Mouse (Mus musculus) frontal cortex, postnatal 25 days (tissue): ENCODE results near the gene Unc5a.

Experiments
- DNase-seq, 2 experiments: peaks; one replicate each; pipeline ENCODE4 v3.0.0; 2022; ENCODE audit warnings: low spot score in 2 of 2

Unc5a gene

DNA sequence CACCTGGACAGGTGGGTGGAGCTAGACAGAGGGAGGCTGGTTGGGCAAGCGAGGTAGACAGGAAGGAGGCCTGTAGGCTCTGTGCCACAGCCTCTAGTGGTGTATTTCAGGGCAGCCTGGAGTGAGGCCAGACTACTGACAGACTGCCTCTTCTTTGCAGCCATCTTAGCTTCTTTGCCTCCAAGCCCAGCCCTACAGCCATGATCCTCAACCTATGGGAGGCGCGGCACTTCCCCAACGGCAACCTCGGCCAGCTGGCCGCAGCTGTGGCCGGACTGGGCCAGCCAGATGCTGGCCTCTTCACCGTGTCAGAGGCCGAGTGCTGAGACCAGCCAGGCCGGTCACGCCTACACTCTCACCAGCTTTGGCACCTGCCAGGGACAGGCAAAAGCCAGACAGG is 55.4 kb downstream of the Unc5a start:
- no peak for DNase-seq

DNA sequence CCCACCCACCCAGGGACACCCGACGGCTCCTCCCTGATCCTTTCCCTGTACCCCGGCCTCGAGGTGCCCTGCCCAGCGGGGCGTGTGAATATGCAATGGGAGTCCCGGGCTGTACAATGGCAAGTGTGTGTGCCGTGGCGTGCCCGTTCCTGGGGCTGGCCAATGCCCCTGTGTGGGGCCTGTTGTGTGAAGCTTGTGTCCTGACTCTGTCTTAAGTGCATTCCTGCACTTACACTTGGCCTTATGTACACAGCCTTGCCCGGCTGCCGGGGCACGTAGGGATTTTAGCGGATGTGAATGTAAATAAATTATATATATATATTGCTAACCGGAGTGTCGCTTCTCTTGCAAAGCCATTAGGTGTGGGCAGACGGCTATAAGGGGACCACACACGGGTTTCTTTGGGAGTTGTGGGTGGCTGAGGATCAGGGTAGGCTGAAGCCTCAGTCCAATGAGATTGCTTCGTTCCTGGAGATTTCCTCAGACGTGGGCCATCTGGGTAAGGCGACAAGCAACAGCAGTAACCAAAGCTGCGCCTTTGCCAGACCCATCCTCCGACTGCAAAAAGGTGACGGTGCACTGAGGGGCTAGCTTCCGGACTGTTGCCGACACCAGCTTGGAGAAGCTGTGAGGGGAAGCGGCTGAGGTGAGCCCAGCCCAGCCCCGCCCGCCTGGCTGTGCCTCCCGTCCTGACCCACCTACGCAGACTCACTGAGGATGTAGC is 56.6 kb downstream of the Unc5a start:
- DNase-seq = no peak

DNA sequence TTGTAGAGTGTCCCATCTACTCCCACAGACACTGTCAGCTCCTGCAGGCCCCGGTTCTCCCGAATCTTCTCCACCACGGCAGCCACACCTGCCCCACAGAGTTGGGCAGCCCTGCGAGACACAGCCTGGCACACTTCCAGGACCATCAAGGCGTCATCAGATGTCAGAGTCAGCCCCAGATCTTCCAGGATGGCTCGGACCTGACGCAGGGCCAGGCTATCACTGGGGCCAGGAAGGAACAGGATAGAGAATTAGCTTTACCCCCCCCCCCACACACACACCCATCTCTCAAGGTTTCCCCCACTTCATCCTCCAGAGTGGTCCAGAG is 57.2 kb downstream of the Unc5a start:
- DNase-seq = no peak

DNA sequence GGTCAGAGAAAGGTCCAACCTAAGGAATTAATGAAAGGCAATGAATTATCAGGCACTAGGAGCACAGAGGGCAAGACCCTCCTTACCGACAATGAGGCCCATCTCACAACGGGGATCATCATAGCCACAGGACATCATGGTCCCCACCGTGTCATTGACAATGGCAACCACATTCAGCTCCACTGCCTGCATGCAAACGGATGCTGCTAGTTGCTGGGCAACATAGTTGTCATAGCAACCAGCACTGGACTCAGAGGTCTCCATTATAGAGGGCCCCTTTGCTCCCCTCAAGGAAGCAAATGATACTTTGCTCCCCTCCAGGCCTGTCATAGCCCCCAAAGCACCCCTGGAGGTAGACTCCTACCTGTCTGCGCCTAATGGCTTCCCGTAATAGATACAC is 59.4 kb downstream of the Unc5a start:
- no peak for DNase-seq

DNA sequence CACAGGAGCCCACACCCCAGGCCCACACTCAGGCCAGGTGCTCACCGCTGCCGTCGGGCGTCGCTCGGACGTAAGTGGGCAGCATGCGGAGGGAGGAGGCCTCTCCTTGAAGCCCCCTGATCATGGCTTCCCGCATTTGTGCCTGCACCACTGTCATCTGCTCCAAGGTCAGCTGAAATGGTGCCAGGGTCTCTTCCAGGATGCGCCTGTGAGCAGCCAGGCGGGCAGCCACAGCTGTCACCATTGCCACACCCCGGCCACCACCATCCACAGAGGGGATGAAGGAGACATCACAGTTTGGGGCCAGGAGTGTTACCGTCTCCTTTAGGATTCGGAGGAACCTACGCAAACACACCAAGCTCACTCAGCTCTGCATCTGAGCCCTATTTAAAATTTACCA is 61.9 kb downstream of the Unc5a start:
- DNase-seq = no peak

DNA sequence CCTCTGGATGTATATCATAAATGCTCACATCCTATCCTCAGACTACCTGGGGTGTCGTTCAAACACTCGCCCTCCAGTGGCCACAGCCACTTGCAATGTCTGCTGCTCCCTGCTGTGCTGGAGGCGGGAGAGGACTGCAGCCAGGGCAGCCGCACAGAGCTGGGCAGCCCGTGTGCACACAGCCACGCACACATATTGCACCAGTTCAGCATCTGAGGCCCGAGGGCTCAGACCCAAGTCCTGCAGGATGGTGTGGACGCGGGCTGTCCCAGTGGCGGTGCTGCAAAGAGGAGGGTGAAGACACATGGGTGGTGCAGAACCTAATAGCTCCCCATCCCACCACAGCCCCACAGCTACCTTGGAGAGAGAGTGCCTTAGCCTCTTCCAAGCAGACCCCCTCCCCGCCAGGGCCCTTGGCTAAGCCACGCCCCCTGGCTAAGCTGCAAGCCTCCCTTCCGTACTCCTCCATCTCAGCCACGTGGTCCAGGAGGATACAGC is 62.8 kb downstream of the Unc5a start:
- DNase-seq = no peak

DNA sequence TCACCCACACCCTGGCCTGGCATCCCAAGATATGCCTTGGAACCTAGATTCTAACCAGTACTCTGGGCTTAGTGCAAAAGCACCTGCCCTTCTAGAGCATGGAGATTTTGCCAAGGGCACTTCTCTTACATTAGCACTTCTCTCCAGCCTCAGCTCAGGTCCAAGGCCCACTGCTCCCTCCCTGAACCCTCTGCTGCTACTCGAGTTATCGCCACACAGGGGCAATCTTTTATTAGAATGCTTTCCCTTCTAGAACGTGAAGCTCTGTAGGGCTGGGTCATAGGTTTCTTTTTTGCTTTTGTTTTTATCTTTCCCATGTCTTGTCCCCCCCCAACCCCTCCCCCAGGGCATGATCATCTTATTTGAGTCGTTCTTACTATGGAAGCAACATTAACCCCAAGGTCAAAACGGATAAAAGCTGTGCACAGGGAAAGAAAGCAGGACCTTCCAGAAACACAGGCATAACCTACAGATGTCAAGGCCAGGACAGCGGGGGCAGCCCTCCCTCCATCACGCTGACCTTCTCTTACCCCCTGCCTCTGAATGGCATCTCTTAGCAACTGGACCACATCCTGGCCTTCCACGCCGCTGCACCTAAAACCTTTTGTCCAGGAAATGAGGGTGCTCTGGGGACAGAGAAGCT is 64.6 kb downstream of the Unc5a start:
- no peak for DNase-seq

DNA sequence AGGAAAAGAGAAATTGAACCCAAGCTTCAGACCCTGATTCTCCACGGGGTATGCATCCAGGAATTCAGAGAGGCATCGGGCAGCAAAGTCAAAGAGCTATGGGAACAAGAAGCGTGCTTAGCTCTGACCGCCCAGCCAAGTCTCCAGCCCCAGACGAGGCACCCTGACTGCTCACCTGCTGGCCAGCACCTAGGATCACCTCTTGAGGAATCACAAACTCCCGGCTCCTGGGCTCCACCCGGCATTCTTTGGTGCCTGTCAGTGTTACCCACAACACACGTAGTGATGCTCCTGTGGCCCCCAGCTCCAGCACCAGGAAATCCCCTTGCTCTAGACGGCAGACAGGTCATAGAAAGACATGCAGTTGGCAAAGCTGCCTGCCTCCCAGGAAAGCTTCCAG is 65.2 kb downstream of the Unc5a start:
- DNase-seq = no peak

DNA sequence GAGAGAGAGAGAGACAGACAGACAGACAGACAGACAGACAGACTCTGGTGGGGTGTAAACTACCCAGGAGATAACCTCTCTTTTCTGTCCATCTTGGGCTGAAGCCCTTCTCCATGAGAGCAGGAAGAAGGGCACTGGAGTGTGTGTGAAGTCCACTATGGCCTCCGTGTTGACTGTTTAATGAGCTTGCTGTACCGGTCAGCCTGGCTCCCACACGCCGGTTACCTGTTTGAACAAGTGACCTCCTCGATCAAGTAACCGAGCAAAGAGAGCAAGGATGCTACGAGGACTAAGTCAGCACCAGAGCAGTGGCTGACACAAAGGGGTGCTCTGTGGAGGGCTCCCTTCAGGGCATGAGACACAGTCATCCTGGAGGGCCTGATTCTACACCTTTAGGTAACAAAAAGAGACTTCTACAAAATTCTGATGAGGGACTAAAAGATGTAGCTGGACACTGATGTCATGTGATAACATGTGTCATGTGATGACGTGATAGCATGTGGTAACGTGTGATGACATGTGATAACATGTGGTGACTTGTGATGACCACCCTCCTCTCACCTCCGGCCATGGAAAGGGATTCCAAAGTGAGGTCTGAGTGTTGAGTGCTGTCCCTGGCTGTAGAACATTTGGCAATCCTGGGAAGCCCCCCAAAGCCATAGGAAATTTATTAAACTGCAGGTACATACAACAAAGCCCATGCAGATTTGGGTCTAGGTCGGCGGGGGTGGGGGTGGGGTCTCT is 68.1 kb downstream of the Unc5a start:
- no peak for DNase-seq

DNA sequence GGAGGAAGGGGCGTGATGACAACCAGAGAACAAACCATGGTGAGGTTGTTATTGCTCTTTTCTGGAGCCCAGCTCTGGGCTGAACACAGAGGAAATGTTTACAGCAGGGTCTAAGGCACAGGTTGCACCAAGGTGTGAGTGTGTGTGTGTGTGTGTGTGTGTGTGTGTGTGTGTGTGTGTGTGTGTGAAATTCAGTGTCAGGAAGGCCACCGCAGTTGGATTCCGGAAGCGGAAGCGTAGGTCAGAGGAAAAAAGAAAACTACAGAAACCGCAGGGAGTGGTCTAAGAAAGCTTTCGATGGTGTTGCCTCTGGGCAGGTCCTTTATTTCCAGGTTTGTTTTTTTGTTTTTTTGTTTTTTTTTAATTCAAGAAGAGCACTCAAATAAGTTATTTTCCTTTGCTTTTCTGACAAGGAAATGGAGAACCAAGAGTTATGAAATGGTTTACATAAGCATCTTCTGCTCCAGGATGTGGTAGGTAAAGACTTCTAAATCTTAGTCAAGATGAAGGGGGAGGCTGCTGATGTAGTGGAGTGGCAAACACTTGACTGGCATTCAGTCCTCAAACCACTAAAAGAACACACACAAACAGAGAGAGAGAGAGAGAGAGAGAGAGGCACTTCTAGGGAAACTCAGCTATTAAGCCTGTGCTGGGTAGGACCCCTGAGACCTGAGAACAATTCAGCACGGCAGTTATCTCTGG is 68.8 kb downstream of the Unc5a start:
- no peak for DNase-seq

DNA sequence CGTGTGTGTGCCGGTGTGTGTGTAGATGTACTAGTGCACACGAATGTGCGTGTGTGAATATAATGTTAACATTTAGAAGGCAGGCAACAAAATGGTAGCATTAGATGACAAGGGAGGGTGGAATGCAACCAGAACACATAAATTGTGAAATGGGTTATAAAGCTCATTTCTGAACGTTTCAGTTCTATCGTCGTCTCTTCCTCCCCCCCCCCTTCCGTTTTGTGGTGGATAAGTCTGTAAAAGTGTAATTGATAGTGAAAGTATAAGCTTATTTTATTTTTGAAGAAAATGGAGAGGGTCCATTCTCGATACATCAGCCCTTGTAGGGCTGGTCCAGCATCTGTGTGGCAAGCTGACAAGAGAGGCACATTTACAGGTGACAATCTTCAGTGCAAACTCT is 69.5 kb downstream of the Unc5a start:
- no peak for DNase-seq

DNA sequence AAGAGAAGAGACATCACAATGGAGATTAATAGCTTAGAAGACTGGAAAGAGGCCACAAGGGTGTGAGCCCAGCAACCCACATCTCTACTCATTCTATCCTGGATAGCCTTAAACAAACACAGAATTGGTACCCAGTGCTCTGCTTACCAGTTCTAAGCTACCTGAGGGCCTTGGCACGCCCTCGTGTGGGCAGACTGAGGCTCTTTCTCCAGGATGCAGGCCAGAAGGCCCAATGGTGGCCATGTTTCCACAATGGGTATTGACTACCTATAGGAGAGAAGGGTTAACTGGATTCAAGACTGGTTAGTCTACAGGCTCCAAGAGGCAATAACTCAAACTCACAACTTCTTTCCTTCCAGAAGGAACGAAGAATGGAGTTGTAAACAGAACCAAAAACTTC is 70.0 kb downstream of the Unc5a start:
- no peak for DNase-seq

DNA sequence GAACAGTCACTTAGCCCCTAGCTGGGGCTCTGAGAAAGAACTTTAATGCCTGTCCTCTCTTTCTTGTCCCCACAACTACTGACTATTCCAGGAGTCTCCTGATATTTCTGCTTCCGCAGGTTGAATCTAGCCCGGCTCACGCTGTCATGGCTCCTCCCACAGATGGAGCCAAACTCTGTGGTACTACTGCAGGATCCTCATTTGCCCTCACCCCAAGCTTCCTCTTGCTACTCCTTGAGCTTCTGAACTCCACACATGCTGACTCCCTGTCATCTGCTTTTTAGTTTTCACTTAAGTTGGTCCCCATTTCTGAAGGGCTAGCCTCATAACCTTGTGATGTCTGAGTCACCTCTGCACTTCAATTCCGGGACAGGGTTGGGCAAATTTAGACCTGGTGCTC is 70.8 kb downstream of the Unc5a start:
- no peak for DNase-seq

DNA sequence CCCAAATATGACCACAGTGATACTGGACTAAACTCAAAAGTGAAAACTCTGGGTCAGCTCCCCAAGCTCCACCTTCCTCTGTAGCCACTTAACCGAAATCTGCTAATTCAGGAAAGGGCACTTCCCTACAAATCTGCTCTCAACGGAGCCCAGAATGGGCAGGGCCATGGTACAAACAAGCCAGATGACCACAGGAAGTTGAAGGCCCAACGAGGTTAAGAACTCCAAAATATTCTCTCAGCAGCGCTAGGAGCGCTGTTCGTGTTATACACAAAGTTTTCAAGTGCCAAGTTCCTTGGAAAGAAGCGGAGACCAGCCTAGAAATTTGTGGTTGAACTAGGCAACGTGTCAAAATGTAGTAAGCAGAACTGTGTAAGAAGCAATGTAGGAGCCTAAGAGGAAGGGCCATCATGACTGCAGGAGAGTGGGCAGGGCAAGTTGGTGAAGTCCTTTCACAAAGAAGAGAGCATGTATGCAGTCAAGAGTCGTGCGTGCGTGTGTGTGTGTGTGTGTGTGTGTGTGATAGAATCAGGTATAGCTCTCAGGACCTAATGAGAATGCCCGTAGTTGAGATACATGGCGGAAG is 72.1 kb downstream of the Unc5a start, which contains the start of gene Hk3:
Gene Hk3 (minus strand): TSS at position 192 of the 586 bp plus-strand sequence.
- no peak for DNase-seq

DNA sequence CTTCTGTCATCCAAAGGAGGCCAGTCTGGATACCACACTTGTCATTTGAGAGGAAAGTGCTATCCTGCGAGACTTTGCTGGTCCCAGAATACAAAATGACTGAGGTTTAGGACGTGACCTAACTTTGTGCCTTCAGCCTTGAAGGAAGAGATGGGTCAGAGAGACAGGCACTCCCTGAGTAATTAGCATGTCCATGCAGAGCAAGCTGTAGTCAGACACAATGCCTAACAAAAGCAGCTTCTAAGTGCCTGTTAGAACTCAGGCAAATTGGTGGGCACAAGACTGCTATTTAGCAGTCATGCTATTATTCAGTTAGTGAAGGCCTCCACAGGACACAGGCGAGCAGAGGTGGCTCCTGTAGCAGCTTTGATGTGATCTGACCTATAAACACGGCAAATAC is 73.0 kb downstream of the Unc5a start:
- no peak for DNase-seq

DNA sequence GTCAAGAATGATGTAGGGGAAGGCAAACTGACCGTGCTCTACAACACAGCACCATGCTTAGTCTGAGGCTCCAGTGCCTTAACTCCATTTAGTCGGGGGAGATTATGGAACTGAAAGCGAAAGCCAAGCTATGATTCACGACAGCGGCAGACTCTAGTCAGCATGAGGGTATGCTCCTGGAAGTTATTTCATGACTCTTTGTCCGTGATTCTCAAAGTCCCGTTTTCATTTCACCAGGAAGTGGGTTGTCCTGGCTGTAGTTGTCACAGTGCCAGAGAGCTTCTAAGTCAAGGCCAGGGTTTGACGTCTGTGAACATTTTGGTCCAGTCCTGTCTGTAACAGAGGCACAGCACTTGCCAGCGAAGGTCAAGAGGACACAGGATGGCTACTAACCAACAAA is 73.5 kb downstream of the Unc5a start:
- DNase-seq = no peak

DNA sequence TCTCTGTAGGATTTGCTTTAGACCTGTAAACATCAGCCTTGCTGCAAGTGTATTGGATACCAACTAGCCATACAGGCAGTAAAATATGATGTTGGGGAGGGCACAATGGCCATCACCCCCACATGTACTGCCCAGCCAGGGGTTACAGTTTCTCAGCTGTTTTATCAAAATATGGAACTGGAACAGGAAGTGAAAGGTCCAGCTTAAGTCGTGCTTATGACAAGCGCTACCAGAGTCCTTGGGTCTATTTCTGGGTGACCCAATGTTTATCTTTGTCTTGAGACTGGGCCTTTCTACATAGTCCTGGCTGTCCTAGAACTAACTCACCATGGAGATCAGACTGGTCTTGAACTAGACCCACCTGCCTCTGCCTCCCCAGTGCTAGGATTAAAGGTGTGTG is 75.0 kb downstream of the Unc5a start:
- DNase-seq = no peak

DNA sequence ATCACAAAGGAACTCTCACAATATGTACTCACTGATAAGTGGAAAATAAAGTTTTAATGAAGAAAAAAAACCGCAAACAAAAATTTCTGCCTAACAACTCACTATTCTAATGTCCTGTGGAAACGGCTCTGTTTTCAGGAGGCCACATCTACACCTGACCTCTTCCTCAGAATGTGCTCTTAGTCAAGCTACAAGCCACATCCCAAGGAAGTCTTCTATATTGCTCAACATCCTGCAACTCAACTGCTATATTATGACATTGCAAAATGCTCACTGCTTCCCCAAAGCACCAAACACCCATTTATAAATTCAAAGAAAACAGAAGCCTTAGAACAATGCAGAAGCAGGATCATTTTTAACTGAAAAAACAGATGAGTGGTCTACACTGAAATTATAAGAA is 90.8 kb downstream of the Unc5a start:
- no peak for DNase-seq

DNA sequence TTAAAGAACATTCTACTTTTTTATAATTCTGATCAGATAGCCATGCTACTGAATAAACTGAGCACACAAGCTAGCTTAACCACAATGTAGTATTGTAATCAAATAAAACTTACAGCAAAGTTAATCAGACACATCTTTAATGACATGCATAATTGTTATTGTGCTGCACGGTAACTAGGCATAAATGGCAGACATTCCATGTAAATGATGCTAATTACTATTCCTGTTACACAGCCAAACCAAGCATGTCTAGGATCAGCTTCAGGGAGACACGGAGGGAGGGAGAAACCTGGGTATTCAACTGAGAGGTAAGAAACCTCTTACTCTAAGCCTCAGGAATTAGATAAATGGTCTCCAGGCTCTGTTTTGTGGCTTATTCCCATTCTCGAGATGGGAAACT is 98.5 kb downstream of the Unc5a start:
- DNase-seq = no peak
